Mouse (Mus musculus) stomach, embryonic 14.5 days (tissue): ENCODE measurements around the gene Fam169b. TPM values are rescaled to one million over a fixed set of nuclear protein-coding genes. Genes with fewer than 3 reads are reported as not detected.

Source experiments
- ATAC-seq: fragments of 200-750 bp; cut with Nextera tagmentation; 2 replicates; pipeline ENCODE4 v1.8.0; 2017; ENCODE audit warnings: low read depth, moderate TSS enrichment; ENCODE audit not compliant: insufficient number of reproducible peaks, insufficient read depth, low FRiP score
- H3K27ac ChIP-seq: fragments of 300-500 bp; sonication (generic); 2 replicates; pipeline ENCODE4 v1.5.1; 2014; ENCODE audit warnings: mild to moderate bottlenecking, low read length, moderate library complexity, mixed read lengths
- H3K27me3 ChIP-seq: fragments of 300-500 bp; sonication (generic); 2 replicates; pipeline ENCODE4 v1.6.1; 2014; ENCODE audit warnings: low read length, control low read depth, mixed read lengths; ENCODE audit not compliant: control insufficient read depth, insufficient read depth
- H3K36me3 ChIP-seq: fragments of 300-500 bp; sonication (generic); 2 replicates; pipeline ENCODE4 v1.6.1; 2014; ENCODE audit warnings: mild to moderate bottlenecking, control low read depth, low read length, moderate library complexity, mixed read lengths; ENCODE audit not compliant: control insufficient read depth, insufficient read depth
- H3K4me1 ChIP-seq: fragments of 300-500 bp; sonication (generic); 2 replicates; pipeline ENCODE4 v1.6.1; 2014; ENCODE audit warnings: low read length, control low read depth, mixed read lengths; ENCODE audit not compliant: control insufficient read depth, insufficient read depth
- H3K4me2 ChIP-seq: fragments of 300-500 bp; sonication (generic); replicated peaks from 2 replicates; pipeline ENCODE4 v1.6.1; 2014; ENCODE audit warnings: low read depth, low read length, control low read depth
- H3K4me3 ChIP-seq: fragments of 300-500 bp; sonication (generic); 2 replicates; pipeline ENCODE4 v1.5.1; 2014; ENCODE audit warnings: low read depth, low read length, control low read depth
- H3K9ac ChIP-seq: fragments of 300-500 bp; sonication (generic); replicated peaks from 2 replicates; pipeline ENCODE4 v1.6.1; 2014; ENCODE audit warnings: low read depth, mild to moderate bottlenecking, control low read depth, low read length, moderate library complexity, mixed read lengths
- H3K9me3 ChIP-seq: fragments of 300-500 bp; sonication (generic); 2 replicates; pipeline ENCODE4 v1.6.1; 2016; ENCODE audit warnings: low read depth, low read length, control low read depth; ENCODE audit not compliant: control insufficient read depth
- WGBS: fragments of 180-500 bp; shearing (Covaris S2); extraction: QIAGEN DNeasy Blood & Tissue Kit; methylation state at CpG from one replicate; pipeline ENCODE4 v1.1.7; 2014; 5-methylcytosine and 5-hydroxymethylcytosine counted together
- polyA plus RNA-seq: library from polyadenylated mRNA; unstranded; fragments of >200 nt; fragmentation: Nextera tagmentation; extraction: Ambion mirVana; gene quantifications from 2 replicates; pipeline ENCODE4 v1.2.1, GENCODE M21; 2014

Gene Fam169b
- polyA plus RNA-seq, 1 experiment from 2014 or later = 0.17 TPM

DNA sequence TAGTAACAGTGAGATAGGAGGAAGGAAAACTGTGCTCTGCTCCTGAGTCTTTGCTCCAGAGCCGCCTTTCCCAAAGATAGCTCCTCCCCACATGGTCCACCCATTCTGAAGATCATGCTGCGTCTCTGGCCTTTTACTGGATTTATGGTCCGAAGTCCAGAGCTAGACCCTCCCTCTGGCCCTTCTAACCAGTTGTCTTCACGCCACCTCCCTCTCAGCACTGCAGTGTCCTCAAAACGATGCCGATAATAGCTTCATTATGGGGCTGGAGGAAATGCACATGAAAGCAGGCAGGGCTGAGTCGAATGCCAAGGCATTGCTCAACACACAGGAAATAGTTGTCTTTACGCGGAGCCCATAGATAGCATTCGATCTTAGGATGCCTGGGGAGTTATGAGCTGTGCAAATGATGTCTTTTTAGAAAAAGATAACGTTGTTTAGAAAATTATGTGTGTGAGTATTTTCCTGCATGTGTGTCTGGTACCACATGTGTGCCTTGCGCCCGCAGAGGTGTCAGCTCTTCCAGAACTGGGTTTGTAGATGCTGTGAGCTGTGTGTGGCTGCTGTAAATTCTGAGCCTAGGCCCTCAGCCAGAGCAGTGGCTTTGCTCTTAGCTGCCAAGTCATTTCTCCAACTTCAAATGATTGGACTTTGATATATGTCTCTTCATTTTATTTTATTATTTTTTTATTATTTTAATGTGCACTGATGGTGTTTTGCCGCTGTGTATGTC, 46.6 kb downstream of the Fam169b start:
- no peaks in the 10 kb centered on the region for H3K27me3 ChIP-seq
- H3K4me3 ChIP-seq = no peak overlapping the region
- H3K4me2 ChIP-seq = no peak overlapping the region
- H3K27ac ChIP-seq = no peak overlapping the region
- H3K9ac ChIP-seq = no peak overlapping the region
- H3K36me3 ChIP-seq = no peaks in the 10 kb centered on the region
- H3K9me3 ChIP-seq = no peaks in the 10 kb centered on the region
- 79% methylated on average over 14 of the region's 14 CpGs for WGBS
- ATAC-seq = no peak
- no peaks in the 10 kb centered on the region for H3K4me1 ChIP-seq

DNA sequence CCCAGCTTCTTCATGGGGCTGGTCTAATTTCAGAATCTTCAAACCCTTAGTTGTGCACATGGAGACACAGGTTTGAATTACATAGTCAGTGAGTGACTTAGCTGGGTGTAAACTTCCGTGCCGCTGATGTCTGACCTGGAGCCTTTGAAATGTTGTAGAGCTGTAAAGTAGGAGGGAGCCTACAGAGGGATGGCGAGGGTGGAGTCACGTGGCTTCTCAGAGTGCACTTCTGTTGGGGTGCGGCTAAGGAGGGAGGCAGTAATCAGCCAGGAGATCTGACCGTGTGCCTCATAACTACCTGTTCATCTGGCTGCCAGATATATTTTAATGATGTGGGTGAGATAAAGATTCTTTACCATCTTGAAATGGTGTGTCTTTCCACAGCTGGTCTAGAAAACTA, 49.4 kb downstream of the Fam169b start:
- no peaks in the 10 kb centered on the region for H3K9me3 ChIP-seq
- WGBS = 69% methylated on average over 6 of the region's 6 CpGs
- no peaks in the 10 kb centered on the region for H3K27me3 ChIP-seq
- H3K4me3 ChIP-seq = no peak overlapping the region
- ATAC-seq = no peak
- no peak overlapping the region for H3K9ac ChIP-seq
- H3K36me3 ChIP-seq = no peaks in the 10 kb centered on the region
- no peaks in the 10 kb centered on the region for H3K4me1 ChIP-seq
- no peak overlapping the region for H3K4me2 ChIP-seq
- no peak overlapping the region for H3K27ac ChIP-seq

DNA sequence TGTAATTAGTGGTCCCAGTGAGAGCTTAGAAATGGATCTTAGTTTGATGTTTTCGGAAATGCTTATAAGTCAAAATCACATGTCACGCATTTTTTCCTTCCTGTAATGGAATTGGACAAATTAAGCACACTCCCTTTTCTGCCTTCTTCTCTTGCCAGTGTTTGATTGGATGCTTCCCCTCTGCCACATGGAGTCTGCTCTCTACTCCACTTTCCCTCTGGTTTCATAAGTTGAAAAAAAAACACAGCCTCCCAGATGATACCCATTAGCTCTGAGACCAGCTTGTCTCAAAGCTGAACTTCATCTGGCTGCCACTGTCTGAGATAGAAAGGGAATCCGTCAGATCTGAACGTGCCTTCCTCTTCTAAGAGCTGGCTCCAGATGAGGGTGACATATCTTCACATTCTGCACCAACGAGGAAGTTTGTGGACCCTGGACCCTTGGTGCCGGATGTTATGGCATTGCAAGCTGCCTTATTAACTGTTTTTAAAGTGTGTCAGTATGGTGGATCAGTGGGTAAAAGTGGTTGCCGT, 52.6 kb downstream of the Fam169b start:
- Histone ChIP-seq H3K4me3 (no peak overlapping the region), H3K27ac (no peak overlapping the region), H3K9me3 (no peaks in the 10 kb centered on the region), H3K27me3 (no peaks in the 10 kb centered on the region), H3K9ac (no peak overlapping the region), H3K4me2 (no peak overlapping the region), H3K36me3 (no peaks in the 10 kb centered on the region), H3K4me1 (no peaks in the 10 kb centered on the region)
- WGBS = 72% methylated on average over 7 of the region's 7 CpGs
- ATAC-seq = no peak

DNA sequence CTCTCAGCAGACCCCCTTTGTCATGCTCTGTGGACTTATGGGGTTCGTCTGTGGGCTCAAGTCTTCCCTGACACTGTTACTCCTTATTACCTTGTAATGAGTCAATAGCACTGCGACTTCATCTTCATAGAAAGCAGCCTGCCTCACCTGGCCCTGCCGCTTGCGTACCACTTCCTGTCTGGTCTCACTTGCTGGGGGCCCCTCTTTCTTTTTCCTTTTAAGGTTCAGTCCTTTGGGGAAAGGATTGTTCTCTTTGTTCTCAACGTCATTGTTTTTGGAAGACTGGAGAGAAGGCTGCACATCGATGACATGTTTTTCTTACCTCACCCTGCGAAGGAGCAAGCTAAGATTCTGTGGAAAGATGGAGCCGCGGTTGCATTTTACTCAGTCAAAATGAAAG, 55.4 kb downstream of the Fam169b start:
- Histone ChIP-seq H3K4me1 (no peaks in the 10 kb centered on the region), H3K4me2 (no peak overlapping the region), H3K27me3 (no peaks in the 10 kb centered on the region), H3K27ac (no peak overlapping the region), H3K9ac (no peak overlapping the region), H3K4me3 (no peak overlapping the region), H3K9me3 (no peaks in the 10 kb centered on the region), H3K36me3 (no peaks in the 10 kb centered on the region)
- ATAC-seq = no peak
- 82% methylated on average over 9 of the region's 9 CpGs for WGBS

DNA sequence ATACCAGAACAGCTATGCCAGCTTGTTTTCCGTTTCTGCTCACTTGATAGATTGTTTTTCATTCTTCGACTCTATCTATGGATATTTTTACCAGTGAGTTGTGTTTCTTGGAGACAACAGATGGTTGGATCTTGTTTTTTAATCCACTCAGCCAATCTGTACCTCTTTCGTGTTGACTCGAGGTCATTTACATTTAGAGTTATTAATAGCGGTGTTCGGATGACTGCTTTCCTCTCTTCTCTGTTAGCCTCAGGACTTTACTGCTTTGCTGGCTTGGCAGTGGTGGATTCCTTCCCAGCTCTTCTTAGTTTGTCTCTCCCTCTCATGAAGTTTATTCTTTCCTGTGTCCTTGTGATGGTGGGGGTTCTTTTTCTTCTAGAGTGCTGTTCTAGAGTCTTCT, 59.2 kb downstream of the Fam169b start:
- ATAC-seq = no peak
- no peak overlapping the region for H3K4me3 ChIP-seq
- H3K9me3 ChIP-seq = no peaks in the 10 kb centered on the region
- no peaks in the 10 kb centered on the region for H3K36me3 ChIP-seq
- H3K9ac ChIP-seq = no peak overlapping the region
- no peak overlapping the region for H3K27ac ChIP-seq
- WGBS = 82% methylated on average over 6 of the region's 6 CpGs
- H3K4me2 ChIP-seq = no peak overlapping the region
- no peaks in the 10 kb centered on the region for H3K4me1 ChIP-seq
- no peaks in the 10 kb centered on the region for H3K27me3 ChIP-seq

DNA sequence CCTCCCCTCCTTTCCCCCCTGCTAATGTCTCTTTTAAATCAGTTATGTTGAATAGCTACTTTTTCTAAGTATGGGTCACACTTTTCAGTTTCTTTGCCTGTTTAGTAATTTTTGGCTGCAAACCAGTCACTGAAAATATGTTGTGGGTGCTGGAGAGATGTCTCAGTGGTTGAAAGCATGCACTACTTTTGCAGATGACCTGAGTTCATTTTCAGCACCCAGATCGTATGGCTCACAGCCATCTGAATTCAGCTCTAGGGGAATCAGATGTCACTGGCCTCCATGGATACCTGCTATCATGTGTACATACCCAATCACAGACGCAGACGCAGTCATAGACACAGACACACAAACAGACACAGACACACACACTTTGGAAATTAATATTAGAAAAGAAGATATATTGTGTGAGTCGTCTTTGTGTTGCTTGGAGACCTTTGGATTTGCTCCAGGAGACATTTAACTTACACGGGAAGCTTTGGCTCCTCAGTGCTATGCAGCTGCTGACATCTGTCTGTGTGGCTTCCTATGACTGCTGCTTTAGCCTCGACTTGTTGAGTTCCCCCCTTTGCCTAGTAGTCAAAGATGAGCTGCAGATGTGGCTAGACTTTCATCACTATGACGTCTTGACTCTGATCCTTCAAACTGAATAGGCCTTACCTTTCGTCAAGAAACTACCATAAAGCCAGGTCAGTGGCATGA, 63.6 kb downstream of the Fam169b start:
- no peak overlapping the region for H3K4me2 ChIP-seq

DNA sequence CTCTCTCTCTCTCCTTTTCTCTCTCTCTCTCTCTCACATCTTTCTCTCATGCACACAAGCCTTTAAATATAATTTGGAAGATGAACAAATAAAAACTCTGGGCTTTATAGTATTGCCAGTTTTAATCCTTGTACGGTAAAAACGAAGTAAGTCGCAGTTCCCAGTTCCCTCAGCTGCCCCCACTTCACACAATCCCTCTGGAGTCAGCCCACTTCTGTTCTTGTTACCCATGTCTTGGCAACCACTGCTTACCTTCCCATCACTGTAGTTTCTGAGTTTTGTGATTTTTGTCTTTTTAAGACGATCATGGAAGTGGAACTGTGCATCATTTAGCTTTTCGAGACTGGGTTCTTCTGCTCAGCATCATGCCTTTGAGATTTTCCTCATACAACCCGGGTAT, 65.0 kb downstream of the Fam169b start:
- H3K9me3 ChIP-seq = no peaks in the 10 kb centered on the region
- H3K4me3 ChIP-seq = no peak overlapping the region
- no peaks in the 10 kb centered on the region for H3K27me3 ChIP-seq
- no peak for ATAC-seq
- H3K4me1 ChIP-seq = no peaks in the 10 kb centered on the region
- H3K4me2 ChIP-seq = no peak overlapping the region
- WGBS = 90% methylated on average over 6 of the region's 6 CpGs
- H3K27ac ChIP-seq = no peak overlapping the region
- H3K9ac ChIP-seq = no peak overlapping the region
- no peaks in the 10 kb centered on the region for H3K36me3 ChIP-seq

More for the DNA sequence above, 63.6 kb downstream of the Fam169b start:
- H3K9ac ChIP-seq = no peak overlapping the region
- H3K4me1 ChIP-seq = no peaks in the 10 kb centered on the region
- ATAC-seq = no peak
- H3K9me3 ChIP-seq = no peaks in the 10 kb centered on the region
- WGBS = 57% methylated on average over 8 of the region's 8 CpGs
- no peaks in the 10 kb centered on the region for H3K36me3 ChIP-seq
- H3K4me3 ChIP-seq = no peak overlapping the region
- H3K27ac ChIP-seq = no peak overlapping the region
- H3K27me3 ChIP-seq = no peaks in the 10 kb centered on the region

DNA sequence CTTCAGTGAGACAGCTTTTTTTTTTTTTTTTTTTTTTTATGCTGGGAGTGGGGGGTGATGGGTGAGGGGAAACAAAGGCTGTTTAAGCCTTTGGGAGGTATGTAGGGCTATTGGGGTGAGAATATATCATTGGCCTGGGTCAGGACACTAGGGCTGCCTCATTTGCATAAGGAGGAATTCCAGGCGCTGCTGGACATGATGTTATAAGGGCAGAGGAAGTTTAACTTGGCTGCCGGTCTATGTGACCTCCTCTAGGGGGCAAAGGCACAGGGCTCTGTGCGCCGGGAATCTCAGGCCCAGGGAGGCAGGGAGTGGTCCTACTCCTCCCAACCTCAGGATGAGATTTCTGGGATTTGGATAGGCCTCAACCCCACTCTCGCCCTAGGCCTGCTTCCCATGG, 70.9 kb downstream of the Fam169b start:
- no peak overlapping the region for H3K4me2 ChIP-seq
- H3K27me3 ChIP-seq = no peaks in the 10 kb centered on the region
- no peak overlapping the region for H3K4me3 ChIP-seq
- no peaks in the 10 kb centered on the region for H3K4me1 ChIP-seq
- no peaks in the 10 kb centered on the region for H3K36me3 ChIP-seq
- WGBS = 49% methylated on average over 5 of the region's 5 CpGs
- no peak for ATAC-seq
- no peaks in the 10 kb centered on the region for H3K9me3 ChIP-seq
- H3K9ac ChIP-seq = no peak overlapping the region
- H3K27ac ChIP-seq = no peak overlapping the region
